Mouse (Mus musculus): ENCODE measurements around the gene Sgpp2. TPM values are rescaled to one million over a fixed set of nuclear protein-coding genes. Genes with fewer than 3 reads are reported as not detected.

The Sgpp2 gene
- polyA plus RNA-seq, 1 experiment: 88.3 TPM

- Histone ChIP-seq H3K4me1 (ENCODE audit: control insufficient read depth, insufficient read depth, low read length) (no peaks in the 10 kb centered on the region; the same call in 1 of the 2 replicates), H3K27me3 (ENCODE audit: control insufficient read depth, insufficient read depth, low read length) (no peaks in the 10 kb centered on the region), H3K27ac (ENCODE audit: insufficient read depth, low read length) (no peak overlapping the region), H3K4me3 (replicated peaks; ENCODE audit: insufficient read depth, low read depth, low read length) (no peak overlapping the region)
- WGBS: 63% methylated on average over 8 of the region's 8 CpGs
- no peak for TF ChIP-seq POLR2A (IDR thresholded peaks at IDR 0.05; ENCODE audit: borderline replicate concordance, insufficient read depth, low read length)
- no peak for TF ChIP-seq CTCF (IDR thresholded peaks at IDR 0.05; ENCODE audit: borderline replicate concordance, insufficient read depth, low read depth, low read length)
- DNase-seq: no peak
Measured at GRCm38 (mm10) chr1:78453886-78454285, 143.7 kb downstream of the Sgpp2 start.

GRCm38 (mm10) chr1:78454659-78455058 lies 144.5 kb downstream of the Sgpp2 start:
- H3K4me1 ChIP-seq (ENCODE audit: control insufficient read depth, insufficient read depth, low read length): no peaks in the 10 kb centered on the region; the same call in 1 of the 2 replicates
- TF ChIP-seq CTCF (IDR thresholded peaks at IDR 0.05; ENCODE audit: borderline replicate concordance, insufficient read depth, low read depth, low read length): peak; percentile 72
- TF ChIP-seq POLR2A (IDR thresholded peaks at IDR 0.05; ENCODE audit: borderline replicate concordance, insufficient read depth, low read length): no peak
- DNase-seq: peak; percentile 26 to 48
- no peak overlapping the region for H3K27ac ChIP-seq (ENCODE audit: insufficient read depth, low read length)
- H3K27me3 ChIP-seq (ENCODE audit: control insufficient read depth, insufficient read depth, low read length): no peaks in the 10 kb centered on the region
- 26% methylated on average over 7 of the region's 7 CpGs for WGBS
- no peak overlapping the region for H3K4me3 ChIP-seq (replicated peaks; ENCODE audit: insufficient read depth, low read depth, low read length)

Other genes starting within 250 kb of the Sgpp2 start
- 3.3 and 3.5 TPM in 2 replicates for gene Pax3, start 113.2 kb upstream of the Sgpp2 start, polyA plus RNA-seq (2012; rRNA removed)
- 62.6 and 63.1 TPM in 2 replicates for gene Farsb, start 178.6 kb downstream of the Sgpp2 start, polyA plus RNA-seq (2012; rRNA removed)
- 0.97 and 1.5 TPM in 2 replicates for gene Mogat1, start 200.6 kb downstream of the Sgpp2 start, polyA plus RNA-seq (2012; rRNA removed)
- 1.9 and 2.6 TPM in 2 replicates for gene BC035947, start 201.8 kb downstream of the Sgpp2 start, polyA plus RNA-seq (2012; rRNA removed)